In the genomic region with DNA sequence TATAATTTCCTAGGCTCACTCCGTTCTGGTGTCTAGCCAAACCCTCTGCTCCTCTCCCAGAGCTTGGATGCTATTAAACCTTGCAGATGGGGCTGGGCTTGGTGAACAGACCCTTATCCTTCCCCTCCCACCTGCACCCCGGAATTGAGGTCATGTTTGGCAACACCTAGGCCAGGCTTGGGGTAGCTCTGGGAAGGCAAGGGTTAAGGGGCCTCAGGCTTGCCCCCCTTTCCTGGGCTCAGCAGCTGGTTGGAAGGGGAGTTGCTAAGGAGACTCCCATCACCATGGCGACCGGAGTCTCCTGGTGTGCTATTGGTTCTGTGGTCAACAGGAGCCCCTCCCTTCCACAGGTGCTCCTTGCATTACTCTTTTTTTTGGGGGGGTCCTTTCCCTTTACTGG, we compare ENCODE assay signal across 8 mouse cellular contexts. TPM values are rescaled to one million over a fixed set of nuclear protein-coding genes. Genes with fewer than 3 reads are reported as not detected.
DNase-seq lines count a peak whose midpoint lies in the region; ATAC-seq and TF ChIP-seq lines count a peak whose summit lies in the region.

No protein-coding gene starts in this region.

- H3K4me2 ChIP-seq in hindbrain, postnatal 0 days (ENCODE audit: low read depth, low read length), result peak overlapping the region; percentile 83
- peak overlapping the region; percentile 44 for H3K4me2 ChIP-seq in midbrain, embryonic 11.5 days

- no peaks in the 10 kb centered on the region; the same call in 1 of the 2 replicates for H3K36me3 ChIP-seq in embryonic facial prominence, embryonic 10.5 days (replicated peaks)
- H3K36me3 ChIP-seq in hindbrain, postnatal 0 days (ENCODE audit: insufficient read depth, low read length), result peaks cover 9% of the 10 kb centered on the region
- no peaks in the 10 kb centered on the region for H3K36me3 ChIP-seq in midbrain, embryonic 11.5 days (ENCODE audit: control insufficient read depth, insufficient read depth, low read length)
- H3K36me3 ChIP-seq in thymus, adult 2 months (ENCODE audit: control insufficient read depth, insufficient read depth, low read length), result no peaks in the 10 kb centered on the region

- H3K9ac ChIP-seq in hindbrain, postnatal 0 days (replicated peaks; ENCODE audit: low read length), result peak overlapping the region; percentile 74
- no peak overlapping the region for H3K9ac ChIP-seq in midbrain, embryonic 11.5 days (ENCODE audit: low read length)

- peak; percentile 81 for DNase-seq in brain, embryonic 18.5 days (ENCODE audit: low read depth, low spot score)
- DNase-seq in embryonic facial prominence, embryonic 10.5 days (ENCODE audit: low spot score), result peak; percentile 68
- peak; percentile 92 for DNase-seq in hindbrain, postnatal 0 days (ENCODE audit: low spot score)
- peak; percentile 91 for DNase-seq in midbrain, embryonic 11.5 days (ENCODE audit: low spot score, missing footprints)
- DNase-seq in thymus, adult 2 months, result no peak
- DNase-seq in liver, result no peak
- no peak for DNase-seq in heart, postnatal 10 days
- DNase-seq in thymus, postnatal 25 days, result no peak

- peak; percentile 85 for ATAC-seq in hindbrain, postnatal 0 days
- ATAC-seq in midbrain, embryonic 11.5 days (ENCODE audit: low FRiP score), result peak; percentile 86

- TF ChIP-seq POLR2A in thymus, adult 2 months (IDR thresholded peaks at IDR 0.05; ENCODE audit: control insufficient read depth, extremely low read depth, insufficient read depth, low read length, poor library complexity), result no peak

- no peak for TF ChIP-seq CTCF in hindbrain, postnatal 0 days (IDR thresholded peaks at IDR 0.05; ENCODE audit: low read depth)
- no peak for TF ChIP-seq CTCF in thymus, adult 2 months (IDR thresholded peaks at IDR 0.05; ENCODE audit: borderline replicate concordance, control insufficient read depth, extremely low read depth, insufficient read depth, low read length, poor library complexity)

- intact Hi-C loops in heart, postnatal 10 days (cut with DNase I), result no loop called here

- WGBS in embryonic facial prominence, embryonic 10.5 days, result 19% methylated on average over 4 of the region's 4 CpGs
- WGBS in hindbrain, postnatal 0 days, result 10% methylated on average over 4 of the region's 4 CpGs
- 11% methylated on average over 4 of the region's 4 CpGs for WGBS in midbrain, embryonic 11.5 days
- WGBS in thymus, adult 2 months, result 95% methylated on average over 4 of the region's 4 CpGs

- peak overlapping the region; percentile 17; the same call in 1 of the 2 replicates for H3K4me3 ChIP-seq in embryonic facial prominence, embryonic 10.5 days
- peak overlapping the region; percentile 72 for H3K4me3 ChIP-seq in hindbrain, postnatal 0 days (ENCODE audit: low read length)
- peak overlapping the region; percentile 30; the same call in 1 of the 2 replicates for H3K4me3 ChIP-seq in midbrain, embryonic 11.5 days (ENCODE audit: low read depth, low read length)
- H3K4me3 ChIP-seq in thymus, adult 2 months (ENCODE audit: control insufficient read depth, insufficient read depth, low read length), result no peak overlapping the region

- H3K27ac ChIP-seq in embryonic facial prominence, embryonic 10.5 days (replicated peaks), result peak overlapping the region; percentile 7; the same call in 1 of the 2 replicates
- peak overlapping the region; percentile 85 for H3K27ac ChIP-seq in hindbrain, postnatal 0 days
- no peak overlapping the region for H3K27ac ChIP-seq in midbrain, embryonic 11.5 days (ENCODE audit: low read depth, low read length)
- no peak overlapping the region for H3K27ac ChIP-seq in thymus, adult 2 months (ENCODE audit: control insufficient read depth, insufficient read depth, low read length)

- no peaks in the 10 kb centered on the region for H3K9me3 ChIP-seq in embryonic facial prominence, embryonic 10.5 days
- H3K9me3 ChIP-seq in hindbrain, postnatal 0 days (ENCODE audit: low read length), result no peaks in the 10 kb centered on the region
- no peaks in the 10 kb centered on the region for H3K9me3 ChIP-seq in midbrain, embryonic 11.5 days (ENCODE audit: control insufficient read depth, low read length)

- peaks cover 35% of the 10 kb centered on the region for H3K4me1 ChIP-seq in embryonic facial prominence, embryonic 10.5 days
- 0 out of 2 replicates have a peak, but pooled peaks cover 6% of the 10 kb centered on the region for H3K4me1 ChIP-seq in hindbrain, postnatal 0 days (ENCODE audit: insufficient read depth, low read length)
- H3K4me1 ChIP-seq in midbrain, embryonic 11.5 days (ENCODE audit: control insufficient read depth, insufficient read depth, low read length), result peaks cover 23% of the 10 kb centered on the region
- peaks cover 7% of the 10 kb centered on the region for H3K4me1 ChIP-seq in thymus, adult 2 months (replicated peaks; ENCODE audit: control insufficient read depth, insufficient read depth, low read length)

- H3K27me3 ChIP-seq in embryonic facial prominence, embryonic 10.5 days (replicated peaks; ENCODE audit: low read depth, poor library complexity, severe bottlenecking), result 0 out of 2 replicates have a peak, but pooled peaks cover 6% of the 10 kb centered on the region
- H3K27me3 ChIP-seq in hindbrain, postnatal 0 days (ENCODE audit: insufficient read depth, low read length), result no peaks in the 10 kb centered on the region
- H3K27me3 ChIP-seq in midbrain, embryonic 11.5 days (ENCODE audit: control insufficient read depth, insufficient read depth, low read length), result no peaks in the 10 kb centered on the region
- no peaks in the 10 kb centered on the region for H3K27me3 ChIP-seq in thymus, adult 2 months (ENCODE audit: control insufficient read depth, insufficient read depth, low read length)

RNA-seq across cellular contexts. Expression of gene Pde4a, which starts 32.5 kb away (rescaled TPM):
- 4.9 and 5.3 TPM in 2 replicates for polyA plus RNA-seq in embryonic facial prominence, embryonic 10.5 days (2016; fragmentation: Nextera tagmentation; extraction: Ambion mirVana)
- total RNA-seq in hindbrain, postnatal 0 days (2014; rRNA removed), result 41.3 and 45.0 TPM in 2 replicates
- 46.4 and 47.7 TPM in 2 replicates for polyA plus RNA-seq in hindbrain, postnatal 0 days (2015; fragmentation: Nextera tagmentation; extraction: Ambion mirVana)
- 5.0 and 6.5 TPM in 2 replicates for polyA plus RNA-seq in midbrain, embryonic 11.5 days (2014; fragmentation: Nextera tagmentation; extraction: Ambion mirVana)
- 6.1 and 6.8 TPM in 2 replicates for polyA plus RNA-seq in thymus, adult 2 months (2012; rRNA removed)
- 10 to 100 TPM; 21.3 to 28.2 TPM for total RNA-seq in heart, postnatal 10 days (2021)

RNA-seq across cellular contexts. Expression of gene Keap1, which starts 41.2 kb away (rescaled TPM):
- polyA plus RNA-seq in embryonic facial prominence, embryonic 10.5 days (2016; fragmentation: Nextera tagmentation; extraction: Ambion mirVana), result 47.8 and 49.6 TPM in 2 replicates
- 74.9 and 98.9 TPM in 2 replicates for total RNA-seq in hindbrain, postnatal 0 days (2014; rRNA removed)
- polyA plus RNA-seq in hindbrain, postnatal 0 days (2015; fragmentation: Nextera tagmentation; extraction: Ambion mirVana), result 59.4 and 60.9 TPM in 2 replicates
- 20.0 and 26.3 TPM in 2 replicates for polyA plus RNA-seq in midbrain, embryonic 11.5 days (2014; fragmentation: Nextera tagmentation; extraction: Ambion mirVana)
- polyA plus RNA-seq in thymus, adult 2 months (2012; rRNA removed), result 115 and 122 TPM in 2 replicates
- total RNA-seq in heart, postnatal 10 days (2021), result 10 to 100 TPM; 38.5 to 39.5 TPM

RNA-seq across cellular contexts. Expression of gene Cdc37, which starts 48.2 kb away (rescaled TPM):
- 418 and 430 TPM in 2 replicates for polyA plus RNA-seq in embryonic facial prominence, embryonic 10.5 days (2016; fragmentation: Nextera tagmentation; extraction: Ambion mirVana)
- total RNA-seq in hindbrain, postnatal 0 days (2014; rRNA removed), result 20.1 and 21.4 TPM in 2 replicates
- polyA plus RNA-seq in hindbrain, postnatal 0 days (2015; fragmentation: Nextera tagmentation; extraction: Ambion mirVana), result 173 and 181 TPM in 2 replicates
- polyA plus RNA-seq in midbrain, embryonic 11.5 days (2014; fragmentation: Nextera tagmentation; extraction: Ambion mirVana), result 297 and 318 TPM in 2 replicates
- 91.1 and 92.5 TPM in 2 replicates for polyA plus RNA-seq in thymus, adult 2 months (2012; rRNA removed)
- total RNA-seq in heart, postnatal 10 days (2021), result 100 to 1,000 TPM; 167 to 169 TPM

RNA-seq across cellular contexts. Expression of gene S1pr5, which starts 50.3 kb away (rescaled TPM):
- 0.22 TPM in 1 of 2 replicates, not detected in the other for polyA plus RNA-seq in embryonic facial prominence, embryonic 10.5 days (2016; fragmentation: Nextera tagmentation; extraction: Ambion mirVana)
- total RNA-seq in hindbrain, postnatal 0 days (2014; rRNA removed), result 4.9 and 8.2 TPM in 2 replicates
- polyA plus RNA-seq in hindbrain, postnatal 0 days (2015; fragmentation: Nextera tagmentation; extraction: Ambion mirVana), result 2.9 and 3.1 TPM in 2 replicates
- polyA plus RNA-seq in midbrain, embryonic 11.5 days (2014; fragmentation: Nextera tagmentation; extraction: Ambion mirVana), result 0.19 and 0.21 TPM in 2 replicates
- 0.70 and 0.78 TPM in 2 replicates for polyA plus RNA-seq in thymus, adult 2 months (2012; rRNA removed)
- under 1 TPM; 0.41 to 0.50 TPM for total RNA-seq in heart, postnatal 10 days (2021)

Comparison
In these comparisons a context has a peak if more than half of its experiments do, and no peak if none do; other contexts are left out.
1. DNase-seq: peak in brain, embryonic 18.5 days (single experiment), embryonic facial prominence, embryonic 10.5 days (single experiment), hindbrain, postnatal 0 days (single experiment) and midbrain, embryonic 11.5 days (single experiment); none in thymus, adult 2 months (single experiment), liver (single experiment), heart, postnatal 10 days (0 of 2) and thymus, postnatal 25 days (single experiment).
2. H3K27ac ChIP-seq: peak in embryonic facial prominence, embryonic 10.5 days (single experiment) and hindbrain, postnatal 0 days (single experiment); none in midbrain, embryonic 11.5 days (single experiment) and thymus, adult 2 months (single experiment).